Mouse (Mus musculus) embryo, embryonic 10 days (tissue): ENCODE results near the gene Rnf34.
A peak's percentile ranks its signal among the peaks of the same experiment; 100 is the strongest.

ENCODE experiments used
- DNase-seq: peaks from one replicate; pipeline ENCODE4 v3.0.0-alpha.2; 2015; ENCODE audit warnings: low spot score

Gene Rnf34

GRCm38 (mm10) chr5:122873573-122873972 is 23.7 kb downstream of the Rnf34 start:
- no peak for DNase-seq

GRCm38 (mm10) chr5:122874359-122874758 is 24.5 kb downstream of the Rnf34 start:
- DNase-seq = no peak

- DNase-seq = no peak
Measured at GRCm38 (mm10) chr5:122876671-122877070, 26.8 kb downstream of the Rnf34 start.

- no peak for DNase-seq
Measured at GRCm38 (mm10) chr5:122880241-122880980, 30.6 kb downstream of the Rnf34 start.

GRCm38 (mm10) chr5:122881313-122881712 is 31.5 kb downstream of the Rnf34 start:
- DNase-seq = peak; percentile 67

GRCm38 (mm10) chr5:122882256-122883050 is 32.6 kb downstream of the Rnf34 start:
- DNase-seq = no peak

GRCm38 (mm10) chr5:122883237-122883636 is 33.4 kb downstream of the Rnf34 start:
- DNase-seq = no peak

- DNase-seq = no peak
Measured at GRCm38 (mm10) chr5:122883652-122884235, 33.9 kb downstream of the Rnf34 start.

- DNase-seq = no peak
Measured at GRCm38 (mm10) chr5:122884594-122885348, 34.9 kb downstream of the Rnf34 start.

- no peak for DNase-seq
Measured at GRCm38 (mm10) chr5:122887033-122887432, 37.2 kb downstream of the Rnf34 start.

GRCm38 (mm10) chr5:122887926-122888611 is 38.2 kb downstream of the Rnf34 start:
- no peak for DNase-seq

GRCm38 (mm10) chr5:122888612-122889214 is 38.9 kb downstream of the Rnf34 start:
- DNase-seq = no peak

- DNase-seq = no peak
Measured at GRCm38 (mm10) chr5:122890396-122890795, 40.5 kb downstream of the Rnf34 start.

GRCm38 (mm10) chr5:122893270-122893669 is 43.4 kb downstream of the Rnf34 start:
- no peak for DNase-seq

- DNase-seq = peak; percentile 56
Measured at GRCm38 (mm10) chr5:122894007-122894637, 44.3 kb downstream of the Rnf34 start.

GRCm38 (mm10) chr5:122894821-122895220 is 45.0 kb downstream of the Rnf34 start:
- DNase-seq = no peak

GRCm38 (mm10) chr5:122898153-122898552 is 48.3 kb downstream of the Rnf34 start:
- DNase-seq = no peak

GRCm38 (mm10) chr5:122898963-122899776 is 49.3 kb downstream of the Rnf34 start:
- peak; percentile 21 for DNase-seq

- DNase-seq = peak; percentile 88
Measured at GRCm38 (mm10) chr5:122899777-122900557, 50.1 kb downstream of the Rnf34 start.
